Mouse (Mus musculus) forebrain, embryonic 13.5 days (tissue): ENCODE results near the gene C77080. TPM values are rescaled to one million over a fixed set of nuclear protein-coding genes. Genes with fewer than 3 reads are reported as not detected.
"Not testable (repeated sequence)": the region's sequence is repeated elsewhere in the genome, so short reads cannot be mapped to it uniquely, and the experiment has no call there.

Experiments used
- ATAC-seq: fragments of 200-750 bp; cut with Nextera tagmentation; 2 replicates; pipeline ENCODE4 v1.8.0; 2017
- H3K27ac ChIP-seq: fragments of 300-500 bp; sonication (generic); 2 replicates; pipeline ENCODE4 v1.5.1; 2015; ENCODE audit warnings: inconsistent platforms, mild to moderate bottlenecking, moderate library complexity
- H3K27me3 ChIP-seq: fragments of 300-500 bp; sonication (generic); 2 replicates; pipeline ENCODE4 v1.6.1; 2015; ENCODE audit warnings: mild to moderate bottlenecking, inconsistent platforms
- H3K36me3 ChIP-seq: fragments of 300-500 bp; sonication (generic); 2 replicates; pipeline ENCODE4 v1.6.1; 2015; ENCODE audit warnings: mild to moderate bottlenecking, inconsistent platforms; ENCODE audit not compliant: poor library complexity, severe bottlenecking
- H3K4me1 ChIP-seq: fragments of 300-500 bp; sonication (generic); 2 replicates; pipeline ENCODE4 v1.6.1; 2015; ENCODE audit warnings: inconsistent platforms
- H3K4me2 ChIP-seq: fragments of 300-500 bp; sonication (generic); 2 replicates; pipeline ENCODE4 v1.6.1; 2015; ENCODE audit warnings: inconsistent platforms, mild to moderate bottlenecking, moderate library complexity
- H3K4me3 ChIP-seq: fragments of 300-500 bp; sonication (generic); 2 replicates; pipeline ENCODE4 v1.5.1; 2015; ENCODE audit warnings: mild to moderate bottlenecking, inconsistent platforms
- H3K9ac ChIP-seq: fragments of 300-500 bp; sonication (generic); 2 replicates; pipeline ENCODE4 v1.6.1; 2015; ENCODE audit warnings: mild to moderate bottlenecking, inconsistent platforms
- H3K9me3 ChIP-seq: fragments of 300-500 bp; sonication (generic); replicated peaks from 2 replicates; pipeline ENCODE4 v1.6.1; 2016; ENCODE audit warnings: inconsistent platforms
- WGBS: fragments of 180-500 bp; shearing (Covaris S2); methylation state at CpG from one replicate; pipeline ENCODE4 v1.1.7; 2015; 5-methylcytosine and 5-hydroxymethylcytosine counted together
- polyA plus RNA-seq: library from polyadenylated mRNA; unstranded; fragments of >200 nt; fragmentation: Nextera tagmentation; extraction: Ambion mirVana; gene quantifications from 2 replicates; pipeline ENCODE4 v1.2.1, GENCODE M21; 2015

Gene C77080
- polyA plus RNA-seq, 1 experiment from 2014 or later, result 3.8 TPM

DNA sequence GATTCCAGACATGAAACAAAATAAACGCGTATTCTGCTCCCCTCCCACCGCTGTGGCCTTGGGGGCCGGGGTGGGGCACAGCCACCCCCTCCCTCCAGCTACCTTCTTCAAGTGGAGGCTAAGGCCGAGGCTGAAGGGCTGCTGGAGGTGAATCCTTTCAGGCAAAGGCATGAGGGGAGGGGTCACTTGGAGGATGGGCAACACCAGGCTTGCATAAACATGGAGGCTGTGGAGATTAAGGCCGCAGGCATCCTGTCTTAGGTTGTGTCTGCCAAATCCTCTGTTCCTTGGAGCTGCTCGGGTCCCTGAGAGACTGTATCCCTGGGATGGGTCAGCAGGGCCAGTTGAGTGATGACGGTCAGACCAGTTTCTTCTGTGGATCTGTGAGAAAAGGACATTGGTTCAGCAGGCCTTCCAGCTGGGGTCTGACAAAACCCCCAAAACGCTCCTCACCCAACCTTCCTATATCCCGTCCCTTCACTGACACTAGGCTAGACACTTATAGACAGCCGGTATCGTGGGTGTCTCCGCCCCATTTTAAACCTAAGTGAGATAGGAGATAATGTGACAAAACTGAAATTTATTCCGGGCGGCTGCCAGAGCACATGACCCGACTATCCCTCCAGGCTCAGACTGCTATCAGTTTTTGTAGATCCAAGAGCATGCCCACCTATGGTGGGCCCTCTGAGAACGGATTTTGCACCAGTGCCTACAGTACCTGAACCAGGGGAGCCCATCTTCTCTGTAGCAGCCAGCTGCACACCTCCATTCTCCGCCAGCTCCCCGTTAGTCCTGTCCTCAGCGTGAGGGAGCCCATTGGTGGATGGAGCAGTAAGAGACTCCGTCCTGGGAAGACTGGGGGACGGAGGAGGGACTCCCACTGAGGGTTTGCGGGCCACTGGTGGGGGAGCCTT is 39.9 kb downstream of the C77080 start:
- no peak for ATAC-seq
- 80% methylated on average over 23 of the region's 23 CpGs for WGBS
- no peaks in the 10 kb centered on the region for H3K9me3 ChIP-seq
- no peak overlapping the region for H3K9ac ChIP-seq
- no peak overlapping the region for H3K4me3 ChIP-seq
- H3K4me2 ChIP-seq, result no peak overlapping the region
- peaks cover 26% of the 10 kb centered on the region for H3K4me1 ChIP-seq
- 0 out of 2 replicates have a peak overlapping the region, but pooled peaks have one; percentile 6 for H3K27ac ChIP-seq
- H3K36me3 ChIP-seq, result peaks cover 84% of the 10 kb centered on the region
- peaks cover 10% of the 10 kb centered on the region; the same call in 1 of the 2 replicates for H3K27me3 ChIP-seq

- no peaks in the 10 kb centered on the region for H3K9me3 ChIP-seq
- H3K4me1 ChIP-seq, result peaks cover 18% of the 10 kb centered on the region
- H3K36me3 ChIP-seq, result peaks cover 92% of the 10 kb centered on the region
- H3K4me3 ChIP-seq, result no peak overlapping the region
- H3K9ac ChIP-seq, result no peak overlapping the region
- H3K27me3 ChIP-seq, result peaks cover 6% of the 10 kb centered on the region; the same call in 1 of the 2 replicates
- no peak overlapping the region for H3K4me2 ChIP-seq
- WGBS, result 82% methylated on average over 7 of the region's 7 CpGs
- no peak for ATAC-seq
- H3K27ac ChIP-seq, result 0 out of 2 replicates have a peak overlapping the region, but pooled peaks have one; percentile 6
These were observed 40.7 kb downstream of the C77080 start for GRCm38 (mm10) chr4:129220376-129221089.

GRCm38 (mm10) chr4:129219198-129219597 is 42.0 kb downstream of the C77080 start:
- H3K9me3 ChIP-seq, result no peaks in the 10 kb centered on the region
- H3K27ac ChIP-seq, result no peak overlapping the region
- H3K9ac ChIP-seq, result no peak overlapping the region
- H3K36me3 ChIP-seq, result peaks cover 95% of the 10 kb centered on the region
- ATAC-seq, result no peak
- no peak overlapping the region for H3K4me3 ChIP-seq
- H3K27me3 ChIP-seq, result 0 out of 2 replicates have a peak, but pooled peaks cover 6% of the 10 kb centered on the region
- 84% methylated on average over 10 of the region's 10 CpGs for WGBS
- no peak overlapping the region for H3K4me2 ChIP-seq
- peaks cover 15% of the 10 kb centered on the region for H3K4me1 ChIP-seq

GRCm38 (mm10) chr4:129218569-129219175 is 42.5 kb downstream of the C77080 start:
- 82% methylated on average over 7 of the region's 7 CpGs for WGBS
- Histone ChIP-seq H3K9me3 (no peaks in the 10 kb centered on the region), H3K4me2 (no peak overlapping the region), H3K9ac (no peak overlapping the region), H3K4me1 (peaks cover 10% of the 10 kb centered on the region), H3K4me3 (no peak overlapping the region), H3K36me3 (peaks cover 95% of the 10 kb centered on the region), H3K27ac (no peak overlapping the region), H3K27me3 (0 out of 2 replicates have a peak, but pooled peaks cover 6% of the 10 kb centered on the region)
- ATAC-seq, result no peak

DNA sequence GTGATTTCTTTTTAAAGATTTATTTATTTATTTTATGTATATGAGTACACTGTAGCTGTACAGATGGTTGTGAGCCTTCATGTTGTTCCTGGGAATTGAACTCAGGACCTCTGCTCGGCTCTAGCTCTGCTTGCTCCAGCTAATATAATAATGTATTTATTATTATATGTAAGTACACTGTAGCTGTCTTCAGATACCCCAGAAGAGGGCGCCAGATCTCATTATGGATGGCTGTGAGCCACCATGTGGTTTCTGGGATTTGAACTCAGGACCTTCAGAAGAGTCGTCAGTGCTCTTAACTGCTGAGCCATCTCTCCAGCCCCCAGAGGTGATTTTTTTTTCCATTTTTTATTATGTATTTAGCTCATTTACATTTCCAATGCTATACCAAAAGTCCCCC is 48.7 kb downstream of the C77080 start:
- not testable (repeated sequence) for H3K27ac ChIP-seq, H3K4me2 ChIP-seq, H3K9ac ChIP-seq, H3K9me3 ChIP-seq, H3K4me1 ChIP-seq, ATAC-seq, H3K27me3 ChIP-seq, H3K4me3 ChIP-seq
- peaks cover 96% of the 10 kb centered on the region for H3K36me3 ChIP-seq
- 73% methylated on average over 3 of the region's 3 CpGs for WGBS

- Histone ChIP-seq H3K4me2 (no peak overlapping the region), H3K4me3 (no peak overlapping the region), H3K27me3 (no peaks in the 10 kb centered on the region), H3K36me3 (peaks cover 96% of the 10 kb centered on the region), H3K27ac (no peak overlapping the region), H3K9ac (no peak overlapping the region), H3K4me1 (no peaks in the 10 kb centered on the region), H3K9me3 (no peaks in the 10 kb centered on the region)
- WGBS, result 88% methylated on average over 4 of the region's 4 CpGs
- no peak for ATAC-seq
These were observed 49.7 kb downstream of the C77080 start for GRCm38 (mm10) chr4:129211461-129211860.

GRCm38 (mm10) chr4:129209504-129209903 is 51.7 kb downstream of the C77080 start:
- WGBS, result 60% methylated on average over 7 of the region's 7 CpGs
- H3K27ac ChIP-seq, result no peak overlapping the region
- ATAC-seq, result no peak
- no peak overlapping the region for H3K4me3 ChIP-seq
- peaks cover 94% of the 10 kb centered on the region for H3K36me3 ChIP-seq
- H3K27me3 ChIP-seq, result no peaks in the 10 kb centered on the region
- H3K9ac ChIP-seq, result no peak overlapping the region
- no peak overlapping the region for H3K4me2 ChIP-seq
- H3K9me3 ChIP-seq, result no peaks in the 10 kb centered on the region
- no peaks in the 10 kb centered on the region for H3K4me1 ChIP-seq

DNA sequence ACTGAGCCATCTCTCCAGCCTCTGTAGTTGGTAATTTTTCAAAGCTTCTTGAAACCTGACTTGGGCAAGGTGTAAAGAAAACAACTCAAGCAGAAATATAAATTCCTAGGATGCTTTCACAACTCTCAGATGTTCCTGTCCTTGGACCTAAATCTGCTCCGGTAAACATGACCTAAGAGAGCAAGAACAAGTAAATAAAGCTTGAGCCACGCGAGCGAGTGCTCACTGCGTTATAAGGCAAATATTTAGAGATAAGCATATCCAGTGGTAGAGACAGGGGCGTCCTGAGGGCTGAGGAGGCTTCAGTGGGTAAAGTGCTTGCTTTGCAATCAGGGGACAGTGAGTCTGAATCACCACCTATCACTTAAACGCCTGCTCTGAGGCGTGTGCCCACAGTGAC is 54.4 kb downstream of the C77080 start:
- H3K4me3 ChIP-seq, result no peak overlapping the region
- WGBS, result 96% methylated on average over 8 of the region's 8 CpGs
- H3K4me1 ChIP-seq, result no peaks in the 10 kb centered on the region
- H3K27ac ChIP-seq, result no peak overlapping the region
- ATAC-seq, result no peak
- no peak overlapping the region for H3K4me2 ChIP-seq
- H3K36me3 ChIP-seq, result peaks cover 94% of the 10 kb centered on the region
- no peak overlapping the region for H3K9ac ChIP-seq
- H3K27me3 ChIP-seq, result no peaks in the 10 kb centered on the region
- no peaks in the 10 kb centered on the region for H3K9me3 ChIP-seq

- Histone ChIP-seq H3K4me2 (no peak overlapping the region), H3K36me3 (peaks cover 96% of the 10 kb centered on the region), H3K4me3 (no peak overlapping the region), H3K4me1 (no peaks in the 10 kb centered on the region), H3K27ac (no peak overlapping the region), H3K27me3 (no peaks in the 10 kb centered on the region), H3K9me3 (no peaks in the 10 kb centered on the region), H3K9ac (no peak overlapping the region)
- ATAC-seq, result no peak
- 95% methylated on average over 10 of the region's 10 CpGs for WGBS
These were observed 56.5 kb downstream of the C77080 start for GRCm38 (mm10) chr4:129204655-129205054.

GRCm38 (mm10) chr4:129197514-129197913 is 63.7 kb downstream of the C77080 start:
- ATAC-seq, result no peak
- no peak overlapping the region for H3K4me2 ChIP-seq
- WGBS, result 97% methylated on average over 6 of the region's 6 CpGs
- no peak overlapping the region for H3K9ac ChIP-seq
- no peak overlapping the region for H3K27ac ChIP-seq
- peaks cover 75% of the 10 kb centered on the region for H3K36me3 ChIP-seq
- no peaks in the 10 kb centered on the region for H3K4me1 ChIP-seq
- no peak overlapping the region for H3K4me3 ChIP-seq
- no peaks in the 10 kb centered on the region for H3K27me3 ChIP-seq
- no peaks in the 10 kb centered on the region for H3K9me3 ChIP-seq

GRCm38 (mm10) chr4:129194280-129194679 is 66.9 kb downstream of the C77080 start:
- H3K9ac ChIP-seq, result no peak overlapping the region
- H3K4me2 ChIP-seq, result no peak overlapping the region
- ATAC-seq, result no peak
- H3K4me1 ChIP-seq, result peaks cover 17% of the 10 kb centered on the region
- H3K4me3 ChIP-seq, result no peak overlapping the region
- WGBS, result 93% methylated on average over 1 of the region's 1 CpGs
- peaks cover 47% of the 10 kb centered on the region for H3K36me3 ChIP-seq
- H3K9me3 ChIP-seq, result no peaks in the 10 kb centered on the region
- no peak overlapping the region for H3K27ac ChIP-seq
- H3K27me3 ChIP-seq, result no peaks in the 10 kb centered on the region

DNA sequence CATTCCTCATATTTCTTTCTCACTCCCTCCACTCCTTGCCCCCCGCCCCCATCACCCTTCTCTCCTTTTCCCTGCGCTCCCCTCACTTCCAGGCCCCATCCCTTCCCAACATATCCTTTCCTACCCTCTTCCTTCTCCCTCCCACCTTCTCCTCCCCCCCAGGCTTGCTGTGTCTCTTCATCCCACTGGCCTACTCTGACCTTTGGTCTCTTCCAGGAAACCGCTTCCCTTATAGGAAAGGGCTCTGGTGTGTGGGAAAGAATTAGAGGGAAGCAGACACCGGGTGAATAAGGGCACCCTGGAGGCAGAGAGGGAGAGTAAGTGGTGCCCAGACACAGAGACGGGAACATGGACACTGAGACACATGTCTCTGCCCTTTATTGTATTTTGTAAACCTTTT is 69.5 kb downstream of the C77080 start:
- H3K4me1 ChIP-seq, result peaks cover 27% of the 10 kb centered on the region
- 85% methylated on average over 5 of the region's 5 CpGs for WGBS
- H3K27me3 ChIP-seq, result no peaks in the 10 kb centered on the region
- no peaks in the 10 kb centered on the region for H3K9me3 ChIP-seq
- no peak for ATAC-seq
- H3K36me3 ChIP-seq, result peaks cover 26% of the 10 kb centered on the region
- no peak overlapping the region for H3K27ac ChIP-seq
- 0 out of 2 replicates have a peak overlapping the region, but pooled peaks have one; percentile 80 for H3K4me3 ChIP-seq
- H3K4me2 ChIP-seq, result peak overlapping the region; percentile 92
- peak overlapping the region; percentile 85; the same call in 1 of the 2 replicates for H3K9ac ChIP-seq
